Mouse (Mus musculus) embryonic fibroblast, embryonic 13.5 days (primary cell): ENCODE measurements around the gene Tnik.

Experiments used
- CTCF ChIP-seq: IDR thresholded peaks from 2 replicates; pipeline ENCODE4 v1.5.1; 2011; ENCODE audit warnings: mild to moderate bottlenecking, control low read depth, low read length, moderate library complexity, borderline replicate concordance; ENCODE audit not compliant: insufficient read depth
- POLR2A ChIP-seq: IDR thresholded peaks from 2 replicates; pipeline ENCODE4 v1.6.1; 2011; ENCODE audit warnings: low read depth, mild to moderate bottlenecking, control low read depth, low read length, moderate library complexity

DNA sequence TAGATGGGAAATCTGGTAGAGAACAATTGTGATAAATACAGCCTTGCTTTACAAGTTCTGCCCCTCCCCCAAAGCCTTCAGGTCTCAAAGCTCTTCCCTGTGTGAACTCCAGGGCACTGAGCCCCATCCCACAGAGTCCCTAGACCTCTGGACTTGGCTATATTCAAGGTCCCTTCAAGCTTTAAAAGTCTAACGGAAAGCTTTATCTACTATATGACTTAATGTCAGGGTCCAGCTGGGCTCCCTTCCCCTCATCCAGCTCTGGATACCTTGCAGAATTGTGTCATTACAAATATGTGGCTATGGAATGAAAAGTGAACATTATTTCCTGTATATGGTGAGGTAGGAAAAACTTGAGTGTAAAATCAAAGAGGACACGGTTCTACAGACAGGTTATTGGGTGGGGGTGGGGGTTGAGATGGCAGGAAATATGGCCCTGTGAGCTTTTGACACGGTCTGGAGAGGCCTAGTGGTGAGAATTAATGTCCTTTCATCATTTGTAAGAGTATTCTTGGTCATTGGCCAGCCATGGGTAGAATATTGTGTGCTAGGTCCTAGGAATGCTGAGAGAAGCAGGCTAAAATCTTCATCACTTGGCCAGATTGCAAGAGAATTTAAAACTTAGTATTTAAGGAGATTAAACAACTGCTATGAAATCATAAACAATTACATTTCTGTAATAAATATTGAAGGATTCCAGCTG, 14.6 kb upstream of the Tnik start:
- no peak for TF ChIP-seq CTCF
- TF ChIP-seq POLR2A: no peak
